Mouse (Mus musculus) midbrain, embryonic 10.5 days (tissue): ENCODE measurements around the gene Grik5. TPM values are rescaled to one million over a fixed set of nuclear protein-coding genes. Genes with fewer than 3 reads are reported as not detected.

Experiments used
- DNase-seq: peaks from one replicate; pipeline ENCODE4 v3.0.0-alpha.2; 2017; ENCODE audit warnings: low spot score
- H3K27ac ChIP-seq: fragments of 300-500 bp; sonication (generic); replicated peaks from 2 replicates; pipeline ENCODE4 v1.5.1; 2016; ENCODE audit warnings: mild to moderate bottlenecking
- H3K27me3 ChIP-seq: fragments of 300-500 bp; sonication (generic); 2 replicates; pipeline ENCODE4 v1.6.1; 2016; ENCODE audit warnings: low read depth, mild to moderate bottlenecking; ENCODE audit not compliant: poor library complexity, severe bottlenecking
- H3K36me3 ChIP-seq: fragments of 300-500 bp; sonication (generic); 2 replicates; pipeline ENCODE4 v1.6.1; 2016; ENCODE audit warnings: mild to moderate bottlenecking, moderate library complexity
- H3K4me1 ChIP-seq: fragments of 300-500 bp; sonication (generic); 2 replicates; pipeline ENCODE4 v1.6.1; 2016
- H3K4me3 ChIP-seq: fragments of 300-500 bp; sonication (generic); 2 replicates; pipeline ENCODE4 v1.5.1; 2016; ENCODE audit warnings: mild to moderate bottlenecking, moderate library complexity
- H3K9me3 ChIP-seq: fragments of 300-500 bp; sonication (generic); replicated peaks from 2 replicates; pipeline ENCODE4 v1.6.1; 2016; ENCODE audit warnings: mild to moderate bottlenecking
- WGBS: fragments of 180-500 bp; shearing (Covaris S2); methylation state at CpG from one replicate; pipeline ENCODE4 v1.1.7; 2016; 5-methylcytosine and 5-hydroxymethylcytosine counted together
- polyA plus RNA-seq: library from polyadenylated mRNA; unstranded; fragments of >200 nt; fragmentation: Nextera tagmentation; extraction: Ambion mirVana; gene quantifications from 2 replicates; pipeline ENCODE4 v1.2.1, GENCODE M21; 2016

Grik5 gene
- polyA plus RNA-seq, 1 experiment from 2014 or later, result 5.4 TPM

DNA sequence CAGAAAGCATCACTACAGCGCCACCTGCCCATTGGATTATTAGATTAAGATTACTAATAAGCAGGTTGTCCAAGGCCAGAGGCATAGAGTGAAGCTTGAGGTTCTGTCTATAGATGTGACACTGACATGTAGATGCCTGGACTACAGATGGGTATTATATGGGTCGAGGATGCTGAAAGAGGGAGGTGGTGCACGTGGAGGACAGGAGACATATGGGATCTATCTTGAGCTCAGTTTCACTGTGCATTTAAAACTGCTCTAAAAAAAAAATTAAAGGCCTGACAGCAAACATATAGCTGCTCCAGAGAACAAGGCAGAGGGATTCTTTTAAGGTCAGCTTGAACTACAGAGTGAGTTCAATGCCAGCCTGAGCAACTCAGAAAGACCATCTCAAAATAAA is 26.0 kb upstream of the Grik5 start:
- H3K4me3 ChIP-seq, result no peak overlapping the region
- H3K27ac ChIP-seq, result no peak overlapping the region
- H3K4me1 ChIP-seq, result peaks cover 10% of the 10 kb centered on the region
- no peak for DNase-seq
- 0 out of 2 replicates have a peak, but pooled peaks cover 8% of the 10 kb centered on the region for H3K36me3 ChIP-seq
- no peaks in the 10 kb centered on the region for H3K9me3 ChIP-seq
- WGBS, result 78% methylated on average over 3 of the region's 3 CpGs
- H3K27me3 ChIP-seq, result peaks cover 12% of the 10 kb centered on the region

DNA sequence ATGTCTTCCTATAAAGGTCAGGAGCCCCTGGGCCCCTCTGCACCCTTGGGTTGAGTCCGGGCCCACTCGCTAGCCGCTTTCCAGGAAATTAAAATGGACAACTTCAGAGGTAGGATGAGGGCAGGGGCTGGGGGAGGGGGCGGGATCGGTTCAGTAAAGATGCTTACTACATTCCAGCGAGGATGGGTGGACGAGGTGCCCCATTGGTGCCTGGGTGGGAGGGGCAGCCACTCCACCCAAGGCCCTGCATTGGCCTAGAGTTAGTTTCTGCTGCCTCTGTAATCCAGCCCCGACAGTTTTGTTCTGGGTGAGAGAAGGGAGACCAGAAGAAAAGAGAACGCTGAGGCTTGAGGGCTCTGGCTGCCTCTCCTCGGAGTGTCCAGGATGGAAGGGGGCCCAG is 17.7 kb upstream of the Grik5 start:
- Histone ChIP-seq H3K27me3 (peaks cover 9% of the 10 kb centered on the region), H3K36me3 (peaks cover 30% of the 10 kb centered on the region), H3K4me1 (peaks cover 62% of the 10 kb centered on the region), H3K27ac (peak overlapping the region; percentile 81), H3K9me3 (no peaks in the 10 kb centered on the region), H3K4me3 (no peak overlapping the region)
- DNase-seq, result no peak
- WGBS, result 20% methylated on average over 10 of the region's 10 CpGs

DNA sequence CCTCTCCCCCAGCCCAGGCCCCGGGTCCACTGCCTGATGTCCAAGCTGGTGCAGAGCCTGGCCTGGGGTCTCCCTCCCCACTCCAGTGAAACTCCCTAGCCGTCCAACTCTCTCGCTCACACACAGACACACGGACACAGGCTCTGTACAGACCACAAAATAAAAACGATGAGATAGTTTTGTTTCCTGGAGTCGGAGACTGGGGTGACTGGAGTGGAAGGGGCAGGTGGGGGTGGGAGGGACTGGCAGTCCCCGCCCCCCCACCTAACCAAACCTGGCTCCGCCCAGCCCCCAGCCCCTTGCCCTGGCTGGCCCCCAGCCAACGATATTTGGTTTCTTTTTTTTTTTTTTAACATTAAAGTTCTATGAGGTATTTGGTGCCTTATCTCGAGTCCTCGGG is 16.8 kb upstream of the Grik5 start:
- peaks cover 60% of the 10 kb centered on the region for H3K4me1 ChIP-seq
- no peaks in the 10 kb centered on the region for H3K9me3 ChIP-seq
- 0 out of 2 replicates have a peak overlapping the region, but pooled peaks have one; percentile 14 for H3K4me3 ChIP-seq
- H3K27ac ChIP-seq, result peak overlapping the region; percentile 81
- peaks cover 35% of the 10 kb centered on the region for H3K36me3 ChIP-seq
- DNase-seq, result no peak
- WGBS, result 29% methylated on average over 11 of the region's 11 CpGs
- H3K27me3 ChIP-seq, result peaks cover 9% of the 10 kb centered on the region

- H3K9me3 ChIP-seq, result no peaks in the 10 kb centered on the region
- DNase-seq, result peak; percentile 77
- WGBS, result 6% methylated on average over 10 of the region's 10 CpGs
- peaks cover 56% of the 10 kb centered on the region for H3K4me1 ChIP-seq
- peaks cover 39% of the 10 kb centered on the region for H3K36me3 ChIP-seq
- peak overlapping the region; percentile 81 for H3K27ac ChIP-seq
- peaks cover 9% of the 10 kb centered on the region for H3K27me3 ChIP-seq
- H3K4me3 ChIP-seq, result 0 out of 2 replicates have a peak overlapping the region, but pooled peaks have one; percentile 14
Measured at GRCm38 (mm10) chr7:25088531-25088930, 16.4 kb upstream of the Grik5 start.

GRCm38 (mm10) chr7:25087972-25088371 is 15.8 kb upstream of the Grik5 start:
- Histone ChIP-seq H3K27me3 (peaks cover 5% of the 10 kb centered on the region), H3K4me1 (peaks cover 50% of the 10 kb centered on the region), H3K4me3 (no peak overlapping the region), H3K27ac (peak overlapping the region; percentile 79), H3K9me3 (no peaks in the 10 kb centered on the region), H3K36me3 (peaks cover 45% of the 10 kb centered on the region)
- 50% methylated on average over 5 of the region's 5 CpGs for WGBS
- no peak for DNase-seq

GRCm38 (mm10) chr7:25087256-25087912 is 15.2 kb upstream of the Grik5 start:
- peak overlapping the region; percentile 79 for H3K27ac ChIP-seq

DNA sequence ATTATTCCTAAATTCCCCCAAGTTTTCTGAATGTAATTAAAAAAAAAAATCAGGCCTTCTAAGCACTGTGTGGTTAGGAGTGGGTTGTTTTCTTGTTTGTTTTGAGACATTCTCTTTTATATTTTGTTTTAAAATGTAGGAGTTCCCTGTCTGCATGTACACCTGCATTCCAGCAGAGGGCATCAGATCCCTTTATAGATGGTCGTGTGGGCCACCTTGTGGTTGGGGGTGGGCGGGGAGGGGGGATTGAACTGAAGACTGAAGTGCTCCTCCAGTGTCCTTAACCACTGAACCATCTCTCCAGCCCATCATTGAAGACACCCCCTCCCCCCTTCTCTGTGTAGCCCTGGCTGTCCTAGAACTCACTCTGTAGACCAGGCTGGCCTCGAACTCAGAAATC is 14.5 kb upstream of the Grik5 start:
- H3K4me3 ChIP-seq, result no peak overlapping the region
- H3K36me3 ChIP-seq, result peaks cover 57% of the 10 kb centered on the region
- 53% methylated on average over 3 of the region's 3 CpGs for WGBS
- H3K27ac ChIP-seq, result no peak overlapping the region
- no peaks in the 10 kb centered on the region; the same call in 1 of the 2 replicates for H3K27me3 ChIP-seq
- DNase-seq, result no peak
- no peaks in the 10 kb centered on the region for H3K9me3 ChIP-seq
- peaks cover 45% of the 10 kb centered on the region for H3K4me1 ChIP-seq

More at GRCm38 (mm10) chr7:25087256-25087912, 15.2 kb upstream of the Grik5 start:
- peaks cover 45% of the 10 kb centered on the region for H3K4me1 ChIP-seq
- DNase-seq, result peak; percentile 47
- H3K27me3 ChIP-seq, result no peaks in the 10 kb centered on the region; the same call in 1 of the 2 replicates
- no peaks in the 10 kb centered on the region for H3K9me3 ChIP-seq
- 50% methylated on average over 10 of the region's 10 CpGs for WGBS
- peaks cover 51% of the 10 kb centered on the region for H3K36me3 ChIP-seq
- no peak overlapping the region for H3K4me3 ChIP-seq

- no peak overlapping the region for H3K27ac ChIP-seq
- peaks cover 71% of the 10 kb centered on the region for H3K36me3 ChIP-seq
- 91% methylated on average over 5 of the region's 5 CpGs for WGBS
Measured at GRCm38 (mm10) chr7:25084621-25085020, 12.5 kb upstream of the Grik5 start.

DNA sequence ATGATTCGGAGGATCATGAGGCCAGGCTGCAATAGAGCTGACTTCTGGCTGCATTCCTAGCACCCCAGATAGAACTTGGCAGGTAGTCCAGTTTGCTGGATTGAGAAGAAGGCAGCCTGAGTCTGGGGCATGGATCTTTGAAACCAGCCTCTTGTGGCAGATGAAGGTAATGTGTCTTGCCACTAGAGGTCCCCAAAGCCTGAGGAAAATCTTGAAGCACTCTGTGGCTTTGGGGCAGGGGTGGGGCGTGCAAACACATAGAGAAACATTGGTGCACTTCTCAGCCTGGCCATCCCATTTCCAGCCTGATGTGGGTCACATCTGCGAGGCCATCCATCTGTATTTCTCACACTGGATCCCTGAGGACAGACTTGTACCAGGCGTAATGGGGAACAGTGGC is 10.4 kb upstream of the Grik5 start:
- DNase-seq, result no peak
- H3K36me3 ChIP-seq, result peaks cover 76% of the 10 kb centered on the region

More at GRCm38 (mm10) chr7:25084621-25085020, 12.5 kb upstream of the Grik5 start:
- H3K4me1 ChIP-seq, result peaks cover 36% of the 10 kb centered on the region
- no peaks in the 10 kb centered on the region for H3K9me3 ChIP-seq
- no peak for DNase-seq
- no peaks in the 10 kb centered on the region for H3K27me3 ChIP-seq
- H3K4me3 ChIP-seq, result no peak overlapping the region

GRCm38 (mm10) chr7:25080431-25080830 is 8.3 kb upstream of the Grik5 start:
- H3K27ac ChIP-seq, result no peak overlapping the region
- H3K9me3 ChIP-seq, result no peaks in the 10 kb centered on the region
- no peak for DNase-seq
- H3K36me3 ChIP-seq, result peaks cover 63% of the 10 kb centered on the region
- peaks cover 44% of the 10 kb centered on the region for H3K4me1 ChIP-seq
- 0 out of 2 replicates have a peak overlapping the region, but pooled peaks have one; percentile 4 for H3K4me3 ChIP-seq
- 96% methylated on average over 13 of the region's 13 CpGs for WGBS
- no peaks in the 10 kb centered on the region for H3K27me3 ChIP-seq

More for the DNA sequence above, 10.4 kb upstream of the Grik5 start:
- Histone ChIP-seq H3K27me3 (no peaks in the 10 kb centered on the region), H3K27ac (no peak overlapping the region), H3K9me3 (no peaks in the 10 kb centered on the region), H3K4me1 (peaks cover 38% of the 10 kb centered on the region), H3K4me3 (no peak overlapping the region)
- WGBS, result 89% methylated on average over 4 of the region's 4 CpGs

DNA sequence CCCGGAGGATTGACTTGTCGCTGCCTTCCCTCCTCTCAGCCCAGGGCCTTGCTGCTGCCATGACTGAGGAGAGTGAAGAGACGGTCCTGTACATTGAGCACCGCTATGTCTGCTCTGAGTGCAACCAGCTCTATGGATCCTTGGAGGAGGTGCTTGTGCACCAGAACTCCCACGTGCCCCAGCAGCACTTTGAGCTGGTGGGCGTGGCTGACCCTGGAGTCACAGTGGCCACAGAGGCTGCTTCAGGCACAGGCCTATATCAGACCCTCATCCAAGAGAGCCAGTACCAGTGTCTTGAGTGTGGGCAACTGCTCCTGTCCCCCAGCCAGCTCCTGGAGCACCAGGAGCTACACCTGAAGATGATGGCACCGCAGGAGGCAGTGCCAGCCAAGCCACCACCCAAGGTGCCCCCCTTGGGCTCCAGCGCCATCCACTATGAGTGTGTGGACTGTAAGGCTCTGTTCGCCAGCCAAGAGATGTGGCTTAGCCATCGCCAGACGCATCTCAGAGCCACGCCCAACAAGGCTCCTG is 7.4 kb upstream of the Grik5 start:
- Histone ChIP-seq H3K27ac (no peak overlapping the region), H3K36me3 (peaks cover 54% of the 10 kb centered on the region), H3K4me3 (0 out of 2 replicates have a peak overlapping the region, but pooled peaks have one; percentile 4), H3K4me1 (peaks cover 48% of the 10 kb centered on the region), H3K9me3 (no peaks in the 10 kb centered on the region), H3K27me3 (no peaks in the 10 kb centered on the region)
- 87% methylated on average over 12 of the region's 12 CpGs for WGBS
- DNase-seq, result no peak

- H3K27ac ChIP-seq, result peak overlapping the region; percentile 98
- peak overlapping the region; percentile 89 for H3K4me3 ChIP-seq
- H3K36me3 ChIP-seq, result peaks cover 33% of the 10 kb centered on the region
- no peaks in the 10 kb centered on the region for H3K27me3 ChIP-seq
- H3K4me1 ChIP-seq, result peaks cover 70% of the 10 kb centered on the region
- WGBS, result under 1% methylated on average over 33 of the region's 33 CpGs
- no peak for DNase-seq
- H3K9me3 ChIP-seq, result no peaks in the 10 kb centered on the region
Measured at GRCm38 (mm10) chr7:25077414-25077755, 5.2 kb upstream of the Grik5 start.
